In the genomic region with DNA sequence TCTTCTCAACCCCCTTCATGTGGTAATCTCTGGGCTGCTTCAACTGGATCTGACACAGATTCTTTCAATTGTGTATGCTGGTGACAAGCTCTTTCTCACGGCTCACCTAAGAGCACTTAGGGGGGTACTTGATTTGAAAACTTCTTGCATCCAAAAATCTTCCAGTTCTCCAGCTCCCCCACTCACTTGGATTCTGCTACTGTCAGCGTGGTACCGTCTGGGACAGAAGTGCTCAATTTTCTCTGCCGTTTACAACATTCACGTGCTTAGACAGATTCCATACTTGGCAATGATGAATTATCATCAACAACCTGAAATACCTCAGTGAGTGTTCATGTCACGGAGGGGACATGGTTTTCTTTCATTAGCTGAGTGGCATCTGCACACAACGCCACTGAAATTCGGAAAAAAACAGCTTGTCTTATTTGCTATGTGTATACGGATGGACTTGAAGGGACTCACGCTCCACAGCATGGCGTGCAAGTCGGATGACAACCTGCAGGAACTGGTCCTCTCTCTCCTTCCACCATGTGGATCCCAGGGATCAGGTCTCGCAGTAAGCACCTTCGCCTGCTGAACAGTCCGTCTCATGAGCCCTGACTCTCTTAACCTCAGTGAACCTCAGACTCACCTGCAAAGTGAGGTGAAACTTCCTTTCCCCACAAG, we compare ENCODE assay signal across 26 mouse cellular contexts.
DNase-seq lines count a peak whose midpoint lies in the region; ATAC-seq lines count a peak whose summit lies in the region.
"Had no signal": no experiment of that assay in that cellular context is flagged by ENCODE, and none has a peak within 500 bp of the region (broad histone marks: within the 10 kb centered on the region; RNA-seq: fewer than 3 reads in every experiment).

No protein-coding gene starts in this region.

- no peak overlapping the region for H3K4me2 ChIP-seq in forebrain, embryonic 14.5 days (ENCODE audit: low read length)
- H3K4me2 ChIP-seq in forebrain, embryonic 11.5 days (ENCODE audit: low read depth, low read length, severe bottlenecking) = no peak overlapping the region
- H3K4me2 ChIP-seq: embryonic facial prominence, embryonic 12.5 days; embryonic facial prominence, embryonic 15.5 days; heart, embryonic 11.5 days; hindbrain, embryonic 14.5 days had no signal

- H3K9me3 ChIP-seq in forebrain, embryonic 14.5 days (replicated peaks; ENCODE audit: control insufficient read depth, low read length) = no peaks in the 10 kb centered on the region
- no peaks in the 10 kb centered on the region for H3K9me3 ChIP-seq in forebrain, embryonic 11.5 days (ENCODE audit: control insufficient read depth, low read length)
- H3K9me3 ChIP-seq: embryonic facial prominence, embryonic 12.5 days; embryonic facial prominence, embryonic 15.5 days; G1E had no signal

- H3K9ac ChIP-seq in forebrain, embryonic 14.5 days (ENCODE audit: low read length) = no peak overlapping the region
- H3K9ac ChIP-seq in forebrain, embryonic 11.5 days (ENCODE audit: low read length) = no peak overlapping the region
- H3K9ac ChIP-seq: embryonic facial prominence, embryonic 12.5 days; embryonic facial prominence, embryonic 15.5 days; hindbrain, embryonic 14.5 days had no signal

- H3K4me1 ChIP-seq in forebrain, embryonic 14.5 days (ENCODE audit: control insufficient read depth, insufficient read depth, low read length) = peaks cover 22% of the 10 kb centered on the region
- peaks cover 5% of the 10 kb centered on the region; the same call in 1 of the 2 replicates for H3K4me1 ChIP-seq in forebrain, embryonic 11.5 days (replicated peaks; ENCODE audit: control insufficient read depth, insufficient read depth, low read length)

- no peak for ATAC-seq in forebrain, embryonic 14.5 days
- ATAC-seq in forebrain, embryonic 11.5 days (replicated peaks; ENCODE audit: low FRiP score) = no peak
- ATAC-seq: hindbrain, postnatal 0 days; inflammation-experienced regulatory T-cells, adult 6 months; intestine, embryonic 16.5 days; Patski had no signal

- 88% methylated on average over 15 of the region's 15 CpGs for WGBS in forebrain, embryonic 14.5 days
- 90% methylated on average over 15 of the region's 15 CpGs for WGBS in forebrain, embryonic 11.5 days

- H3K27me3 ChIP-seq in forebrain, embryonic 14.5 days (replicated peaks; ENCODE audit: control insufficient read depth, insufficient read depth, low read length) = no peaks in the 10 kb centered on the region
- H3K27me3 ChIP-seq in forebrain, embryonic 11.5 days (ENCODE audit: control insufficient read depth, insufficient read depth, low read length) = no peaks in the 10 kb centered on the region
- H3K27me3 ChIP-seq: CH12.LX; embryonic facial prominence, embryonic 12.5 days; embryonic facial prominence, embryonic 15.5 days; Patski had no signal

- no peaks in the 10 kb centered on the region for H3K36me3 ChIP-seq in forebrain, embryonic 14.5 days (ENCODE audit: control insufficient read depth, insufficient read depth, low read length)
- H3K36me3 ChIP-seq in forebrain, embryonic 11.5 days (ENCODE audit: control insufficient read depth, insufficient read depth, low read length) = no peaks in the 10 kb centered on the region; the same call in 1 of the 2 replicates
- H3K36me3 ChIP-seq: embryonic facial prominence, embryonic 15.5 days; G1E had no signal

- H3K27ac ChIP-seq in forebrain, embryonic 14.5 days (ENCODE audit: low read depth, low read length) = peak overlapping the region; percentile 11; the same call in 1 of the 2 replicates
- no peak overlapping the region for H3K27ac ChIP-seq in forebrain, embryonic 11.5 days (ENCODE audit: low read depth, low read length)
- H3K27ac ChIP-seq: embryonic facial prominence, embryonic 12.5 days; embryonic facial prominence, embryonic 15.5 days; heart, adult 2 months; hindbrain, embryonic 14.5 days; hindbrain, postnatal 0 days had no signal

- H3K4me3 ChIP-seq in forebrain, embryonic 14.5 days (ENCODE audit: low read depth, low read length) = no peak overlapping the region
- no peak overlapping the region for H3K4me3 ChIP-seq in forebrain, embryonic 11.5 days (ENCODE audit: low read depth, low read length)
- H3K4me3 ChIP-seq: embryonic facial prominence, embryonic 12.5 days; embryonic facial prominence, embryonic 15.5 days; heart, adult 2 months had no signal

- no peak for DNase-seq in forebrain, embryonic 14.5 days (ENCODE audit: low spot score)
- no peak for DNase-seq in forebrain, embryonic 11.5 days (ENCODE audit: low spot score)
- peak; percentile 80 for DNase-seq in heart, adult 11 months
- DNase-seq in heart, adult 8-10 months (ENCODE audit: low spot score) = no peak
- peak; percentile 34 for DNase-seq in thymus, postnatal 0 days (ENCODE audit: low spot score)
- DNase-seq in thymus, postnatal 25 days = no peak
- no peak for DNase-seq in cerebellum, adult 11 months
- DNase-seq: adrenal gland, postnatal 10 days; adrenal gland, postnatal 36 days; B cell, adult 2 months; cerebellum, adult 2 months; cerebellum, adult 9-11 months; cerebellum, postnatal 25 days; gastrocnemius, postnatal 25 days; heart, adult 2 months; kidney, adult 18-20 months had no signal

Comparison
In these comparisons a context has a peak if more than half of its experiments do, and no peak if none do; other contexts are left out.
1. DNase-seq: peak in heart, adult 11 months (single experiment) and thymus, postnatal 0 days (single experiment); none in forebrain, embryonic 14.5 days (single experiment), forebrain, embryonic 11.5 days (single experiment), heart, adult 8-10 months (single experiment), thymus, postnatal 25 days (single experiment) and cerebellum, adult 11 months (single experiment).